Mouse (Mus musculus) cerebellum, adult 2 months (tissue): Measurements from ENCODE around the gene Chd4. TPM values are rescaled to one million over a fixed set of nuclear protein-coding genes. Genes with fewer than 3 reads are reported as not detected.
"Not testable (repeated sequence)": the region's sequence is repeated elsewhere in the genome, so short reads cannot be mapped to it uniquely, and the experiment has no call there.

Experiments
- DNase-seq, 2 experiments: peaks; one replicate each; pipeline ENCODE4 v3.0.0; 2021
- H3K27ac ChIP-seq: fragments of 200-500 bp; 2 replicates; pipeline ENCODE4 v1.5.1; 2012; ENCODE audit warnings: low read length, control low read depth, inconsistent platforms; ENCODE audit not compliant: insufficient read depth
- H3K27me3 ChIP-seq: fragments of 200-500 bp; 2 replicates; pipeline ENCODE4 v1.6.1; 2012; ENCODE audit warnings: inconsistent platforms, mild to moderate bottlenecking, low read length, moderate library complexity; ENCODE audit not compliant: control insufficient read depth, insufficient read depth
- H3K4me1 ChIP-seq: fragments of 200-500 bp; 2 replicates; pipeline ENCODE4 v1.6.1; 2011; ENCODE audit warnings: low read length; ENCODE audit not compliant: control insufficient read depth, insufficient read depth
- H3K4me3 ChIP-seq: fragments of 200-500 bp; replicated peaks from 2 replicates; pipeline ENCODE3; 2011; ENCODE audit warnings: mild to moderate bottlenecking, low read depth, low read length, control low read depth; ENCODE audit not compliant: insufficient read depth
- CTCF ChIP-seq: fragments of 200-500 bp; IDR thresholded peaks from 2 replicates; pipeline ENCODE4 v1.5.1; 2011; ENCODE audit warnings: low read depth, mild to moderate bottlenecking, control low read depth, low read length, moderate library complexity, borderline replicate concordance; ENCODE audit not compliant: insufficient read depth
- POLR2A ChIP-seq: fragments of 200-500 bp; IDR thresholded peaks from 2 replicates; pipeline ENCODE4 v1.6.1; 2011; ENCODE audit warnings: low read length, control low read depth, borderline replicate concordance; ENCODE audit not compliant: insufficient read depth
- WGBS: fragments of 180-500 bp; shearing (Covaris S2); methylation state at CpG from one replicate; pipeline ENCODE4 v1.1.7; 2018; 5-methylcytosine and 5-hydroxymethylcytosine counted together
- polyA plus RNA-seq: library from polyadenylated mRNA; depleted of rRNA; stranded (reverse); fragments of >200 nt; gene quantifications from 2 replicates; pipeline ENCODE4 v1.2.3, GENCODE M21; 2012

Chd4 gene
- polyA plus RNA-seq, 1 experiment, result 110 TPM

GRCm38 (mm10) chr6:125160854-125161760 lies 65.3 kb downstream of the Chd4 start:
- DNase-seq, result peak; percentile 49 to 53
- no peak overlapping the region for H3K4me3 ChIP-seq
- peaks cover 11% of the 10 kb centered on the region for H3K4me1 ChIP-seq
- 0 out of 2 replicates have a peak, but pooled peaks have one; percentile 2 for TF ChIP-seq CTCF
- peak; percentile 31; the same call in 1 of the 2 replicates for TF ChIP-seq POLR2A
- 22% methylated on average over 22 of the region's 22 CpGs for WGBS
- no peaks in the 10 kb centered on the region for H3K27me3 ChIP-seq
- H3K27ac ChIP-seq, result 0 out of 2 replicates have a peak overlapping the region, but pooled peaks have one; percentile 23

- H3K27me3 ChIP-seq, H3K4me3 ChIP-seq, H3K27ac ChIP-seq: not testable (repeated sequence)
- H3K4me1 ChIP-seq, result peaks cover 14% of the 10 kb centered on the region
- peak; percentile 55; the same call in 1 of the 2 replicates for TF ChIP-seq CTCF
- under 1% methylated on average over 4 of the region's 5 CpGs for WGBS
- peak; percentile 65 to 73 for DNase-seq
Measured at GRCm38 (mm10) chr6:125161971-125162370, 66.2 kb downstream of the Chd4 start.

GRCm38 (mm10) chr6:125162615-125163305 lies 67.0 kb downstream of the Chd4 start:
- not testable (repeated sequence) for H3K27me3 ChIP-seq, DNase-seq, H3K4me3 ChIP-seq, H3K27ac ChIP-seq
- peaks cover 21% of the 10 kb centered on the region for H3K4me1 ChIP-seq
- 52% methylated on average over 13 of the region's 16 CpGs for WGBS

- H3K27me3 ChIP-seq, result no peaks in the 10 kb centered on the region
- WGBS, result 3% methylated on average over 20 of the region's 20 CpGs
- TF ChIP-seq CTCF (no peak), POLR2A (no peak)
Measured at GRCm38 (mm10) chr6:125163801-125164657, 68.2 kb downstream of the Chd4 start.

GRCm38 (mm10) chr6:125164672-125165327 lies 69.0 kb downstream of the Chd4 start:
- WGBS, result under 1% methylated on average over 39 of the region's 39 CpGs
- no peak for TF ChIP-seq CTCF
- no peak for TF ChIP-seq POLR2A
- peaks cover 21% of the 10 kb centered on the region for H3K4me1 ChIP-seq
- H3K4me3 ChIP-seq, result peak overlapping the region; percentile 83
- peak in 1 of 2 experiments; percentile 69 for DNase-seq
- peak overlapping the region; percentile 86 for H3K27ac ChIP-seq
- no peaks in the 10 kb centered on the region for H3K27me3 ChIP-seq

More at GRCm38 (mm10) chr6:125163801-125164657, 68.2 kb downstream of the Chd4 start:
- H3K4me1 ChIP-seq, result peaks cover 21% of the 10 kb centered on the region
- peak; percentile 47 to 53 for DNase-seq
- H3K27ac ChIP-seq, result peak overlapping the region; percentile 86
- peak overlapping the region; percentile 83 for H3K4me3 ChIP-seq

- under 1% methylated on average over 36 of the region's 36 CpGs for WGBS
- peak overlapping the region; percentile 83 for H3K4me3 ChIP-seq
- H3K27ac ChIP-seq, result peak overlapping the region; percentile 86
- TF ChIP-seq CTCF (no peak), POLR2A (peak; percentile 100)
- peak; percentile 98 for DNase-seq
- H3K4me1 ChIP-seq, result peaks cover 20% of the 10 kb centered on the region
- no peaks in the 10 kb centered on the region for H3K27me3 ChIP-seq
Measured at GRCm38 (mm10) chr6:125165328-125165891, 69.6 kb downstream of the Chd4 start.
